Mouse (Mus musculus): ENCODE data around the gene Slc37a1.

Slc37a1 gene

DNA sequence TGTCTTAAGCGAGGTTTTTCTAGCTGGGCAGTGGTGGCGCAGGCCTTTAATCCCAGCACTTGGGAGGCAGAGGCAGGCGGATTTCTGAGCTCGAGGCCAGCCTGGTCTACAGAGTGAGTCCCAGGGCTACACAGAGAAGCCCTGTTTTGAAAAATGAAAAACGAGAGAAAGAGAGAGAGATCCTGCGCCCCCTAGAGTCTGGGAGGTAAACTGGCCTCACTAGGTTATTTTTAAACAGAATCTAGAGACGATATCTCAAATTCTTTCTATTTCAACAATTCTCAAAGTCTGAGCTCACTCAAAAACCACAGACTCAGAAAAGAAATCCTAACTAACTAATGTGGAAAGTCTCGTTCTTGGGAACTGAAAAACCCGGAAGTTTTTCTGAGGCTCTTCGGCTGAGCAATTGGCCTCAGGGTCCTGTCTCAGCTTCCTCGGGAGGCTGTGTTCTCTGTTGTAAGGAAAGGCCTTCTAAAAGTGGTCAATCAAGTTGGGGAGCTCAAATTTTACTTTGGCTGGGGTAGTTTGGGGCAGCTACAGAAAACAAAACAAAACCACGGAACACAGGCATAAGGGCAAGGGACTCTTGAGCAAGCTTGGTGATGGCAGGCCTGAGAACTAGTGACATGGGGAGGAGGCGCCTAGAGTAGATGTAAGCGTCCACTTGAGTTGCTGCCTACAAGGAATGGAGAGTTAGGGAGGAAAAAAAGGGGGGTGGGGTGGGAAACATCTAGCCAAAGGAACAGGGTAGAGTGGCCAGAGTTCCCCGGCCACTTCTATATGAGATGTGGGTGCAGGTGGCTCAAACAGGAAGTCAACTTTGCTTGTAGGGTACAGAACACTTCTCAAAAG lies 8.0 kb downstream of the Slc37a1 start:
- no peak for DNase-seq (ENCODE audit: low spot score in 2 of 2)

DNA sequence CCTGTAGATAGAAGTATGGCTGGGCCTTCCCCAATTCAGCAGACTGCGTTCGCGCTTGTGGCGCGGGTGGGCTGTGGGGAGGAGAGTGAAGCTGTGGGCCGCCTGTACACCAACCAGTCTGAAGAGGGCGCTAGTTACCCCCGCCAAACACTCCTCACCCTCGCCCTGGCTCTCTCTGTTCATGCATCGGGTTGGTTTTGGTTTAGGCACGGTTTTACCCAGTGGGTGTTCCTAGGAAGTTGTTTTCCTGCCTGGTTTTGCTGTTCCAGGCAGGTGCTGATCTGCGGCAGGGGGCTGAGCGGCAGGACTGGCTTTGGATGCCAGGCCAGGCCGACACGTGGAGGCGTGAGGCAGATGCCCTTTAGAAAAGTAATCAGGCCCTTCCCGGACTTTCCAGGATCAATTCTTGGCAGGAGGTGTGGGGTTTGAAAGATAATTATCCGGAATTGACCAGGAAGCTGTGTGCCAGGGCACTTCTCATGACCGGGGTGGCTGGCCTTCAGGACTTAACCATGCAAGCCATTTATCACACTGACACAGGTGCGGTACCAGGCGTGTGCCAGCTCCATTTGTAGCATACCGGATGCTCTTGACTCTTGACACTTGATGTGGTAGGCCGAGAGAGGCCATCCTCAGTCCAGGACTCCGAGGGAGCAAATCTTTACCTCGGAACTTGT lies 8.8 kb downstream of the Slc37a1 start:
- DNase-seq (ENCODE audit: low spot score in 2 of 2): no peak

DNA sequence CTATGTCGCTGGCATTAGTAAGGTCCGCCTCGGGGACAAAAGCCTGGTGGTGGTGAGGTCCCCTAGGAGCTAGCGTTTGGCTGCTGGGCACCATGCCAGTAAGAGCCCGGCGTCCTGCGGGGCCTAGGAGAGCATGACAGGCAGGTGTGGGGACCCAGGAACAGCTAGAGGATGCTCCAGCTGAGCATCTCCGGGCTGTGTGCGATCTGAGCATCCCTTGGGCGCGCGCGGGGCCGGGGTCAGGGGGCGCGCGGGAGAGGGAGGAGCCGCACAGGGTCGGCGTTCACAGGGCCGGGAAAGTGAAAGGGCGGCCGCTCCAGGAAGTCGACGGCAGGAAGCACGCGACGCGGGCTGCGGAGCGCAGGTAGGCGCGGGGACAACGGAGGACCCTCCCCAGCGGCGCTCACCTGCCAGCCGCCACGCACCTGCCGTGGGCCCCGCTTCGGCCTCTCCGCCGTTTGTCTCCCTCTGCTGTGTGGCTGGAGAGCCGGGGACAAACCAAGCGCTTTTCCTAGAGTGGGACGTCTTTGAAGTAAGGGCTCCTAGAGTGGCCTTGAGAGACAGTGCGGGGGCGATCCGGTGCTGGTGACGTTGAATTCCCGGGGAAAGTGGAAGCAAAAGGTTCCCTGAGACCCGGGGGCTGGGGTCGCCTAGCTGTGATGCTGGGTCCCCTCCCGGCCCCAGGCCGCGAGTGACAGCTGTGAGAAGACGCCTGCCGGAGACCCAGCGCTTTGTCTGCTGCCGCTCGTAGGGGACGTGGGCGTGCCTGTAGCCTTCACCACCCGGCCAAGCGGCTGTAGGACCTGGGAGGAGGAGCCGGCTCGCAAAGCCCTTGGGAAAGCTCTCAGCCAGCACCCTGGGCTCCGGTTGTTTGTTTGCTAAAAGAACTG lies 9.5 kb downstream of the Slc37a1 start:
- peak; percentile 55 to 60 for DNase-seq (ENCODE audit: low spot score in 2 of 2)

DNA sequence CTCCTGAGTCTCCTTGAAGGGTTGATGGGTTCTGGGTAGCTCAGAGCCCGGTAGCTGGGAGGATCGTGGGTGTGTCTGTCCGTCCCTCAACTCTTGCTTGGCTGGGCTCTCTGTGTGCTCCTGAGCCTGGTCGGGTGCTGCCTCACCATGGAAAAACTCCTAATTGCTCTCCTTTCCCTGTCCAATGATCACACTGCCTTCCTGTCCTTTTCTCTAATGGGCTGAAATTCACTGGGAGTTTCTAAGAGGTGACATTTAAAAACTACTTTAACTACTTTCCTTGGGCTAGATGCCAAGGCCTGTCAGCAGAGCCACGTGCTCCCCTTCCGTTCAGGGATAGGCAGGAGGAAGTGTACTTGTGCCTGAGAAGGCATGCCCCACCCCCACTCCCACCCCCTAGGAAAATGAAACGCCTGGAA lies 10.9 kb downstream of the Slc37a1 start:
- no peak for DNase-seq (ENCODE audit: low spot score in 2 of 2)

DNA sequence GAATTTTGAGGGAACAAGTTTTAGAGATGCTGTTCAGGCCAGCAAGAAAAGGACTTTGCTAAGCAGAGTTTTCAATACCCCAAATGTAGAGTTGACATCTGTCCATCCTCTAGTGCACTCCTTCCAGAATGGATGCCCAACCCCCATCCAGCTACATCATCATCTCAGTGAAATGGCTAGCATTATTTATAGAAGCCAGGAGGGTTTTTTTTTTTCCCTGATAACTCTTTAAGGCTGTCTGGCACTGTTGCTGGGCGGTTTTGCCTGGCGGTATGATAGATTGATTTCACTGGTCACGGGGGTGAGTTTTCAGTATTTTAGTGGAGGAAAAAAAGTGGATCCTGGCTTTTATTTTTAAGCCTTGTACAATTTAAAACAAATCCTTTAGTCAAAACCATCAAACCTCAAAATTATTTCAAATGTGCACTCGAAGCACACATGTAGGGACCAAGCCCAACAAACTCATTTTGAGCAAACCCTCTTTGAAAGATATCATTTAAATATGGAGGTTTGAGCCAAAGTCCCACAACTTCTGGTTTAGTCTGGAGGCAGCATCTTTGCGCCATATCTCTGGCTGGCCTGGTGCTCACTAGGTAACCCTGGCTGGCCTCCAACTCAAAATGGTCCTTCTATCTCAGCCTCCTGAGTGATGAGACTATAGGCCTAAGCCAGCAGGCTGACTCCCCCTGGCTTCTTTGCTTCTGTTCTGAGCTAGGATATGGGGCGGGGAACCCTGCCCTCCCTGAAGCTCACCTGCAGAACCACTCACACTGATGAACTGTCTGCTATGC lies 12.0 kb downstream of the Slc37a1 start:
- no peak for DNase-seq (ENCODE audit: low spot score in 2 of 2)

DNA sequence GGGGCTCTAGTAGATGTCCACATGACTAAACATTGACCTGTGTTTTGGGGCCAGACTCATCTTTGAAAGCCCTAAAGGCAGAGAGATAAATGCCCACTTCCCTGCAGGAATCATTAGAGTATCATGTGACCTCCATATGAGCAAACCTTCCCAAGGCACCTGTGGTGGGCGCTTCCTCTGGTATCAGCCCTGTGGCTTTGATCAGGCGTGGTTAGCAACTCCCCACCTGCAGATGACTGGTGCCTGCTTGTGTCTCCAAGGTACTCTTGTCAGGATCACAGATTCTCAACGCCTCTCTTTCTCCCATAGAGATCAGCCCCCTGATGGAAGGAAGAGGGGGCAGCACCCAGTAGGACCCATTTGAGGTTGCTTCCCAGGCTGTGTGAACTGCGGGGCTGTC lies 13.4 kb downstream of the Slc37a1 start:
- no peak for DNase-seq (ENCODE audit: low spot score in 2 of 2)

DNA sequence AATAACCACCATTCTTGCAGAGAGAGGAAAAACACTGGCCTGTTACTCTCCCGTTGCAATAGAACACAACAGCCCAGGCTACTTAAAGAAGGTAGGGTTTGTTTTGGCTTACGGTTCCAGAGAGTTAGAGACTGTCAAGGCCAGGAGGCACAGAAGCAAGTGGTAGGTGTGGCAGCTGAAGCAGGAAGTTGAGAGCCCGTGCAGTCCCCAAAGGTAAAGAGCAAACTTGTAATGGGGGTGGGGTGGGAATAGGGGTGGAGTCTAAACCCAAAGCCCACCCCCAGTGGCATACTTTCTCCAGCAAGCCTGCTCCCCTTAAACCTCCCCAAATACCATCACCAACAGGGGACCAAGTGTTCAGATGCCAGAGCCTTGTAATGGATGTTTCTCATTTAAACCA lies 14.1 kb downstream of the Slc37a1 start:
- DNase-seq (ENCODE audit: low spot score in 2 of 2): no peak

DNA sequence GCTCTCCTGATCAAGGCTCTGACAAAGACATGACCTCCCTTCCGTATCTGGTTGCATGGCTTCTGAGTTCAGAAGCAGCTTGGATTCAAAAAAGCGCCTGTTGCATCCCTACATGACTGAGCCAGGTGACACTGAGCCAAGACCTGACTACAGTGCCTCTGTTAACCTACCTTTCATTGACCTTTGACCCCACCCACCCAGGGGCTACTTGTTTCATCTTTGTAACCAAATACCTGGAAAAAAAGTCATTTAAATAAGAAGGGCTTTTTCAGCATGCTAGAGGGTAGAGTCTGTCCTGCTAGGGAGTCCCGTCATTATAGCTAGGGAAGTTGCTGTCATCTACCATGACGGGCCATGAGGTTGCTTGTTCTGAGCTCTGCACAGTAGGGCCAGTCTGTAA lies 16.8 kb downstream of the Slc37a1 start:
- no peak for DNase-seq (ENCODE audit: low spot score in 2 of 2)

DNA sequence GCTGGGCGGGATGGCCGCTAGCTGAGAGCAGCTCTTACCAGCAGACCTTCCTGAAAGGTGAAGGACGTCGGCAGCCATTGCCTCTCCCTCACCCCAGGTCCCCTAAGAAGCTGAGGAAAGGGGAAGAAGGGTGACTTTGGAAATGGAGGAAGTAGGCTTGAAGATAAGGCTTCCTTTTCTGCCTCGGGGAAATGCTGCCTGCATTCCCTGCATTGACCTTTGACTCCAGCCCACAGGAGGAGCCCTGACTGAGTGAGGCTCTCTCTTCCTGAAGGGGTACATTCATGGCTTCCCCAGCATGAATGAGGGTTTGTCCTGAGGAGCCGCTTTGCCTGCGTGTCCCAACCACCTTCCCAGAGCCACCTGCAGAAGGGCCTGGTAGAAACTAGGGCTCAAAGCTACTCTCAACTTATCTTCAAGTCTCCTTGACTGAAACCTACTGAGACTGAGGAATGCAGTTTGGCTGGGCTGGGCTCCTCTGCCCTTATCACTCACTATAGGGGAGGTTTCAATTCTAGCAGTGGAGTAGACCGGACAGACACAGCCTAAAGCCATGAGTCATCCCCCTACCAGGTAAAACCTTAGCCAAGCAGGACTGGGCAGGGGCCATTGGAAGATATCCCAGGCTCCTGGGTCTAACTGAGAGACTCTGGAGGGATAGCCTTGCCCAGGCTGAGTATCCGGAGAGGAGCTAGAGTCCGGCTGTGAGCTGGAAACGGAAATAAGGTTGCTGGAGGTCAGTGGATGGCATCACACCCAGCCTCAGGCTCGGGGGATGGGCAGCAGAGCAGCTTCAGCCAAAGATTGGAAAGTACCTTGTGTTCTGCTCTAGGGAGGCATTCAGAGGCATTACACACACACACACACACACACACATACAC lies 18.5 kb downstream of the Slc37a1 start:
- DNase-seq (ENCODE audit: low spot score in 2 of 2): no peak

DNA sequence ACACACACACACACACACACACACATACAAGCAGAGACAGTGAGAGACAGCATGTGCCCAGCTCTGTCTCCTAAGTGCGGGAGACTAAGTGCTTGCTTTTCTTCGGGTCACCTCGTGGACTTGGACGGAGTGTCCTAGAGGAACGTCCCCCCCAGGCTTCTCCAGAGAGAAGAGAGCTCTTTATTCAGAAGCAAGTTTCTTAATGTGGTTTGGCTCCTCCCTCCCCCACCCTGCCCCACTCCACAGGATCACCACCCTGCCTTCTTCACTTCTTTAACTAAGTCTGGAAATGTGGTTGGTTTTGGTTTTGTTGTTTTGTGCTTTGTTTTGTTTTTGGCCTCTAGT lies 19.2 kb downstream of the Slc37a1 start:
- no peak for DNase-seq (ENCODE audit: low spot score in 2 of 2)

DNA sequence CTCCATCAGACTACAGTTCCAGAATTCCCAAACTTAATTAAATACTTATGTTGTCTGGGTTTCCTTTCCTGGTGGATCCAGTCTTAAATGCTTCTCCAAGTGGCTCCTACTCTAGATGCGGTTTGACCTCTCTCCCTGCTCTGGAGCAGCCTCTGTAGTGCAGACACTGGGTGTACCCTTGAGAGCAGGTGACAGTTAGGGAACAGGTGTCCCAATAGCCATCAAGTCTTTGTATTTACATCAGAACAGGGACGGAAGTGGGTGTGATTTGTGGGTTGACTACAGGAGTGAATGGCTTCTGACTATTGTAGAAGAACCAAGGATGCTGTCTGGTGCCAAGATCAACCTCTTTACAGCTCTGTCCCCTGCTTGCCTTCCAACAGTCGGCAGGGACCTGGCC lies 21.2 kb downstream of the Slc37a1 start:
- no peak for DNase-seq (ENCODE audit: low spot score in 2 of 2)

DNA sequence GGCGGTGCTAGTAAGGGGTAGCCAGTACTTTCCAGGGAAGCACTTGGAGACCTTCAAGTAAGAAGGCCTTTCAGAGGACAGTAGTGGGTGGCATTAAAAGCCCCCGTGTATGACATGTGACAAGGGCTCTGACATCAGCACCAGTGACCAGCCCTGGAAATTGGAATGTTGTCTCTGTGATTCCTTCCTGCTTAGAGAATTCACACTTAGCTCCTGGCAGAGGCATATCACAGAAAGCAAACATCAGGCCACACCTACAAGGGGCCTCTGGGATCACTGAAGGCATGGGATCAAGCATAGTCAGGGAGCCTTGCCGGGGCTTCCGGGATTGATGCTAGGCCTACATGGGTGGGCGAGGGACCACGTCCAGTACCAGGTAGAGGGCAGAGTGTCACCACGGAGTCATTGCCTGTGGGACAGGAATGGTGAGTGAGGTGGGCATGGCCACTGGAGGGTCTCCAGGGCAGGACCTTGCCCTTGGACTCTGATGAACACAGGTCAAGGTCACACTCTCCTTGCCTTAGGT lies 21.8 kb downstream of the Slc37a1 start:
- no peak for DNase-seq (ENCODE audit: low spot score in 2 of 2)

DNA sequence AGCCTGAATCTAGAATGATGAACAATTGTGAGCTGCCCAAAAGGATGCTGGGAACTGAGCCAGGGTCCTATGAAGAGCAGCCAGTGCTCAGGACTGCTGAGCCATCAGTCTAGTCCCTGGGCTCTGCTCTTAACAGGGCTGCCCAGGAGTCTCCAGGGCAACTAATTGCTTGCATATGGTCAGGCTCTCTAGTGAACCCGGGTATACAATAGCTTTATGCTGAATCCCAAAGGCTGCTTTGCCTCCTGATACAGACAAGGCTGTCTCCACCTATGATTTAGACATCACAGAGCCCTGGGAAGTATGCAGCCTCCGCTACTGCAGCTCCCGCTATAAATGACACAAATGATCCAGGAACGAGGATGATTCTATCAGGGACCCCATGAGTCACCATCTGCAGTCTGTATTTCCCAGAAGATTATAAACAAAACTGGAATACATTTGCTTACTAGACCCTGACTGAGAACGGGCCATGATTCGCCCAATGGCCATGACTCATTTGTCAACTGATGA lies 22.7 kb downstream of the Slc37a1 start:
- no peak for DNase-seq (ENCODE audit: low spot score in 2 of 2)

DNA sequence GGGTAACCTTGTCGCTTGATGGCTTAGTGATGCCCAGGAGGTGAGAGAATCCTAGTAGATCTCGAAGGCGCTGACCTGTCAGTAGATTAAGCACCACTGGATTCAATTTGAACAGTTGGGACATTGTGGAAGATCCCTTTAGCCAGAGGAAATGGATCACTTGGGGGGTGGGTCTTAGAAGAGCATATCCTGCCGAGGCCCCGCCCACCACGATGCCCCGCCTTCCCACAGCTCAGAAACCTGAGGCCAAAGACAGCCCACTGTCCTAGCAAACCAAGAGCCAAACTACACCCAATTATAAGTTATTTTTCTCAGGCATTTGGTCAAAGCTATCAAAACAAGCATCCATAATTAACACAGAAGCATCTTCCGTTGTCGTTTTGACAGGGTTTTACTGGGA lies 24.5 kb downstream of the Slc37a1 start:
- DNase-seq (ENCODE audit: low spot score in 2 of 2): no peak

DNA sequence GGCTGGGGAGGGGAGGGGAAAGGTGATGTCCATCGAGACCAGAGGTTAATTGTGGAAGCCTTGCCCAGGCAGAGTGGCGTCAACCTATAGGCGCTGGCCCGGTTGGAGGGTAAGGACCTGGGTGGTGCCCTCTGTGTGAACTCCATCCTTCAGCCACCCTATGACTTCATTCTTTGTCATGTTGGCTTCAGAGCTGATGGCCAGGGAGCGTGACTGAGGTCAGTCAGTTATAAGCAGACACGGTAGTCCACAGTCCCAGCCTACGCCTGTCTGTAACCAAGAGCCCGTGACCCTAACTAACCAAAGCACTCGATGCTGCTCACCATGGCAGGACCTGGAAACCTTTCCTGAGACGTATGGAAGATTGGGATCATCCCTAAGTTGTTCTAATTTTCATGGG lies 26.1 kb downstream of the Slc37a1 start:
- no peak for DNase-seq (ENCODE audit: low spot score in 2 of 2)

DNA sequence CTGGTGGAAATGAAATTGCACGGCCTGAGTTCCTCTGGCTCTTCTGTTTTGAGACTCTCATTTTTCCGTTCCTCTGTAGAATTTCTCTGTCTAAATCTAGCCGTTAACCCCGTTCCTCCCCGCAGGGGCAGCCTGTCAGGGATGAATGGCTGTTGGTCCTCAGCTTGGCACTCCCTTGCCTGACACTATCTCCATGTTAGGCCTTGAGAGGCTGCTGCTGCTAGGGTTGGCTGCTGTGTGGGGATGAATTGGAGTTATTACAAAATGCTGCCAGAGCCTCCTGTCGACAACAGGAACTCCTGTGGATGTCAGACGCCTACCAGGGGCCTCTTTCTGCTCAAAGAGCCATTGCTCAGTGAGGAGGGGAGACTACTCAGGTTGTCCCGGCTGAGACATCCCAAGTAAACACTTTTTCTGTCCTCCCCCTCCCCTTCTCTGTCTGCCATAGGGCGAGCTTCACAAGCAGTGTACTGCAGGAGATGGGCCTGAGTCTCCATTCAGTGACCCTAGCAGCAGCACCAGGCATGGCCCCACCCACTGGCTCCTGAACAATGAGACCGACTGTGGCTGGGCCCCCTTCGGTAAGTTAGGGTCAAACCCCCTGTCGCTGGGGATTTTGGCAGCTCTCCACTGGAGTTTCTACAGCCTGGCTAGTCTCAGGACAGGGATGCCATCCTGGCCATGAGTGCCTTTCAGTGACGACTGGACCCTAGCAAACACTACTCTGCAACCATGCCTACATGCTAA lies 28.6 kb downstream of the Slc37a1 start:
- no peak for DNase-seq (ENCODE audit: low spot score in 2 of 2)

DNA sequence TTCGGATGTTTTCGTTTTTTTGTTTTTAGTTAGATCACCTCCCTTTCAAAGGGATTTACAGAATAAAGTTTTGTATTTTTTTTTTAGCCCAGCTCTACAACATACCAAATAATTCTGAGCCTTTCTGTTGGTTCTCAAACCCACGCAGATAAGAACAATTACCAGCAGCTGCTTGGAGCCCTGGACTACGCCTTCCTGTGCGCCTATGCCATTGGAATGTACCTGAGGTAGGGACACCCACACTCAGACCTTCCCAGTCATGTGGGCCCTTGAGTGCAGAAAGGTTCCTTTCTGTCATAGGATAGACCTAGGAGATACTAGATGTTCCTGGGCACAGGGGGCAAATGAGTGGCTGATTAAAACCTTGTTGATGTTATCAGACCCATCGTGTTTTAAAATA lies 29.4 kb downstream of the Slc37a1 start:
- DNase-seq (ENCODE audit: low spot score in 2 of 2): no peak

DNA sequence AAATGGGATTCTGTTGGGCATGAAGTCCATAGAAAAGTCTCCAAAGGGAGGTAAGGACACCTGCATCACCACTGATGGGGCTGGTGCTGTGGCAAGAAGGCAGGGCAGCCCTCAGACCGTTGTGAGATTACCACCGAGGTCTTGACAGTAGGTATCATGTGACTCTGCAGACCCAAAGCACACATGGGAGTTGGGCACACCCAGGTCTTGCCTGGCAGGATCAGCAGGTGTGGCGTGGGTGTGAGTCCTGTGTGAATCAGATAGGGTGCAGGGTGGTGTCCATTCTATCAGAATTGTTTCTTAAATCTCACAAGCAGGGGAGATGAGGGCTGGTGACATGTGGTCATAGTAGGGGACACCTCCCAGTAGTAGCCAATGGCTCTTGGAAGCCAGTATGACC lies 30.4 kb downstream of the Slc37a1 start:
- no peak for DNase-seq (ENCODE audit: low spot score in 2 of 2)

DNA sequence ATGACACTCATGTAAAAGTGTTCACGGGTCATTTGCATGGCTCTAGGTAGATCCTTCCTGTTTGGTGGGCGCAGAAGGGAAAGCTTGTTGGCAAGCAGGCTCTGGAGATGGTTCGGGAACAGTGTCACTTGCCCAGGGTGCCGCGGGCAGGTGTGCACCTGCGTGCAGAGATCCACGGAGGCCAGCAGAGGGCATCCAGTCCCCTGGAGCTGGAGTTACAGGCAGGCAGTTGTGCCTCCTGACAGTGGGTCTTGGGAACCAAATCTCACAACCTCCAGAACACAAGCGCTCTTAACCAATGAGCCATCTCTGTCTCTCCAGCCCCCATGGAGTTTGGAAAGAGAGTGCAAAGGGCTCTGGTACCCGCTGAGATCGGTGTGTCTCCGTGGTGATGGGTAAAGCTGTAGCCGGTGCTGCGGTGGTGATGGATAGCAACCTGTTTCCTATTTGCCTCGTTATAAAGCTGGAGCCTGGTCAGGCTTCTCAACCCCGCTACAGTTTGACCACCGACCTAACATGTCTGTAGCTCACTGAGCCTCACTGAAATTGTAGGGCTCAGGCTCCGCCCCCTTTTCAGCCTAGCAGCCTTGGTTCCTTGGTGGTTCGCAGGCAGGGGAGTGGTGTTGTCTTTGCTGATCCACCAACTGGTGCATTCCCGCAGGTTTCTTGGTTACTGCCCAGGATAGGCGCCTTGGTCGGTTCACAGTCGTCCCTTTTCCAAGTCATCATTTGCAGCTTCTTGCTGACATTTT lies 31.1 kb downstream of the Slc37a1 start:
- DNase-seq (ENCODE audit: low spot score in 2 of 2): no peak

Measured in frontal cortex, postnatal 25 days (tissue).